Mouse (Mus musculus) liver, embryonic 14.5 days (tissue): ENCODE measurements around the gene Nfatc2. TPM values are rescaled to one million over a fixed set of nuclear protein-coding genes. Genes with fewer than 3 reads are reported as not detected.

Experiments
- ATAC-seq: fragments of 200-750 bp; cut with Nextera tagmentation; 2 replicates; pipeline ENCODE4 v1.8.0; 2017; ENCODE audit warnings: moderate number of reproducible peaks, mild to moderate bottlenecking, moderate library complexity; ENCODE audit not compliant: insufficient read depth
- DNase-seq, 3 experiments: peaks; one replicate each; pipeline ENCODE4 v3.0.0-alpha.2; 2012 to 2013; ENCODE audit warnings: low read depth in 3 of 3, low spot score in 3 of 3
- H3K27ac ChIP-seq: fragments of 300-500 bp; sonication (generic); 2 replicates; pipeline ENCODE4 v1.5.1; 2014; ENCODE audit warnings: moderate library complexity, mild to moderate bottlenecking, control low read depth, inconsistent platforms
- H3K27me3 ChIP-seq: fragments of 300-500 bp; sonication (generic); 2 replicates; pipeline ENCODE4 v1.6.1; 2014; ENCODE audit warnings: mild to moderate bottlenecking, low read length, moderate library complexity; ENCODE audit not compliant: control insufficient read depth, insufficient read depth
- H3K36me3 ChIP-seq: fragments of 300-500 bp; sonication (generic); replicated peaks from 2 replicates; pipeline ENCODE4 v1.6.1; 2014; ENCODE audit warnings: low read depth; ENCODE audit not compliant: control insufficient read depth, insufficient read depth
- H3K4me1 ChIP-seq, 2 experiments: fragments of 200-500 bp in 1 of 2; fragments of 300-500 bp in 1 of 2; sonication (generic) in 1 of 2; replicated peaks; 2 replicates each; pipeline ENCODE4 v1.6.1; 2012 to 2014; ENCODE audit warnings: antibody characterized with exemption in 1 of 2, inconsistent platforms in 1 of 2, low read length in 1 of 2; ENCODE audit not compliant: control insufficient read depth in 2 of 2, insufficient read depth in 2 of 2
- H3K4me2 ChIP-seq: fragments of 300-500 bp; sonication (generic); 2 replicates; pipeline ENCODE4 v1.6.1; 2014; ENCODE audit warnings: low read depth, mild to moderate bottlenecking, control low read depth, moderate library complexity
- H3K4me3 ChIP-seq, 2 experiments: fragments of 200-500 bp in 1 of 2; fragments of 300-500 bp in 1 of 2; sonication (generic) in 1 of 2; 2 replicates each; pipeline ENCODE4 v1.5.1; 2012 to 2014; ENCODE audit warnings: low read depth in 2 of 2, low read length in 2 of 2, mild to moderate bottlenecking in 2 of 2, control low read depth in 1 of 2, inconsistent platforms in 1 of 2, moderate library complexity in 1 of 2; ENCODE audit not compliant: insufficient read depth in 1 of 2
- H3K9ac ChIP-seq: fragments of 300-500 bp; sonication (generic); replicated peaks from 2 replicates; pipeline ENCODE4 v1.6.1; 2014; ENCODE audit warnings: mild to moderate bottlenecking, control low read depth, moderate library complexity
- H3K9me3 ChIP-seq: fragments of 300-500 bp; sonication (generic); 2 replicates; pipeline ENCODE4 v1.6.1; 2016; ENCODE audit warnings: low read length, mixed read lengths; ENCODE audit not compliant: control insufficient read depth
- CTCF ChIP-seq: IDR thresholded peaks from 2 replicates; pipeline ENCODE4 v1.5.1; 2016; ENCODE audit warnings: antibody characterized with exemption, low read depth, control low read depth
- EP300 ChIP-seq: IDR thresholded peaks from 2 replicates; pipeline ENCODE4 v1.6.1; 2016; ENCODE audit warnings: antibody characterized with exemption, low read depth
- WGBS: fragments of 180-500 bp; shearing (Covaris S2); extraction: QIAGEN DNeasy Blood & Tissue Kit; methylation state at CpG from one replicate; pipeline ENCODE4 v1.1.7; 2014; ENCODE audit not compliant: insufficient replicate concordance; 5-methylcytosine and 5-hydroxymethylcytosine counted together
- polyA plus RNA-seq, 2 experiments: library from polyadenylated mRNA; depleted of rRNA in 1 of 2; stranded (reverse) in 1 of 2; unstranded in 1 of 2; fragments of >200 nt; fragmentation: Nextera tagmentation in 1 of 2; extraction: Ambion mirVana in 1 of 2; gene quantifications; 2 replicates each; pipeline versions ENCODE4 v1.2.1 to v1.2.3; 2012 to 2014

Gene Nfatc2
- polyA plus RNA-seq, 2 experiments = 0.08 to 0.19 TPM

- Histone ChIP-seq H3K4me1 (no peaks in the 10 kb centered on the region), H3K4me3 (no peak overlapping the region), H3K4me2 (no peak overlapping the region), H3K9ac (no peak overlapping the region), H3K9me3 (no peaks in the 10 kb centered on the region), H3K27me3 (no peaks in the 10 kb centered on the region), H3K36me3 (no peaks in the 10 kb centered on the region), H3K27ac (no peak overlapping the region)
- DNase-seq = no peak
- ATAC-seq = no peak
- TF ChIP-seq EP300 (no peak), CTCF (no peak)
- WGBS = 75% methylated on average over 14 of the region's 14 CpGs
Measured at GRCm38 (mm10) chr2:168481121-168481520, 120.3 kb downstream of the Nfatc2 start.

GRCm38 (mm10) chr2:168480692-168481091, 120.8 kb downstream of the Nfatc2 start:
- Histone ChIP-seq H3K27me3 (no peaks in the 10 kb centered on the region), H3K9ac (no peak overlapping the region), H3K27ac (no peak overlapping the region), H3K4me3 (no peak overlapping the region), H3K9me3 (no peaks in the 10 kb centered on the region), H3K4me2 (no peak overlapping the region), H3K36me3 (no peaks in the 10 kb centered on the region), H3K4me1 (no peaks in the 10 kb centered on the region)
- WGBS = 76% methylated on average over 6 of the region's 6 CpGs
- DNase-seq = no peak
- no peak for ATAC-seq
- TF ChIP-seq CTCF (no peak), EP300 (no peak)

GRCm38 (mm10) chr2:168479930-168480329, 121.5 kb downstream of the Nfatc2 start:
- H3K4me3 ChIP-seq = no peak overlapping the region
- H3K36me3 ChIP-seq = no peaks in the 10 kb centered on the region
- H3K4me2 ChIP-seq = no peak overlapping the region
- H3K9ac ChIP-seq = no peak overlapping the region
- H3K9me3 ChIP-seq = no peaks in the 10 kb centered on the region
- DNase-seq = no peak
- H3K27me3 ChIP-seq = no peaks in the 10 kb centered on the region
- no peak overlapping the region for H3K27ac ChIP-seq
- no peak for TF ChIP-seq EP300
- no peak for TF ChIP-seq CTCF
- WGBS = 76% methylated on average over 15 of the region's 15 CpGs
- no peak for ATAC-seq
- no peaks in the 10 kb centered on the region for H3K4me1 ChIP-seq

GRCm38 (mm10) chr2:168478431-168478830, 123.0 kb downstream of the Nfatc2 start:
- no peak overlapping the region for H3K9ac ChIP-seq
- 23% methylated on average over 7 of the region's 7 CpGs for WGBS

GRCm38 (mm10) chr2:168473496-168473895, 128.0 kb downstream of the Nfatc2 start:
- no peak for ATAC-seq
- no peaks in the 10 kb centered on the region for H3K4me1 ChIP-seq
- H3K27me3 ChIP-seq = no peaks in the 10 kb centered on the region; the same call in 1 of the 2 replicates
- no peaks in the 10 kb centered on the region for H3K9me3 ChIP-seq
- H3K27ac ChIP-seq = no peak overlapping the region
- H3K4me3 ChIP-seq = no peak overlapping the region
- WGBS = 39% methylated on average over 9 of the region's 9 CpGs
- H3K9ac ChIP-seq = no peak overlapping the region
- no peak for DNase-seq
- TF ChIP-seq EP300 (no peak), CTCF (no peak)
- H3K4me2 ChIP-seq = no peak overlapping the region
- H3K36me3 ChIP-seq = no peaks in the 10 kb centered on the region

More at GRCm38 (mm10) chr2:168478431-168478830, 123.0 kb downstream of the Nfatc2 start:
- H3K4me3 ChIP-seq = no peak overlapping the region
- H3K27me3 ChIP-seq = no peaks in the 10 kb centered on the region
- no peaks in the 10 kb centered on the region for H3K4me1 ChIP-seq
- H3K4me2 ChIP-seq = no peak overlapping the region
- ATAC-seq (no peak), DNase-seq (no peak)
- no peak overlapping the region for H3K27ac ChIP-seq
- TF ChIP-seq EP300 (no peak), CTCF (no peak)
- no peaks in the 10 kb centered on the region for H3K9me3 ChIP-seq
- no peaks in the 10 kb centered on the region for H3K36me3 ChIP-seq
